Mouse (Mus musculus) adrenal gland (tissue): ENCODE data around the gene Cyb5r3.

Experiments
- intact Hi-C: fragments of 180-260 bp; cut with DNase I; formaldehyde crosslinking; loops from one replicate; pipeline ENCODE4 v1.15.1; 2025

The Cyb5r3 gene

GRCm38 (mm10) chr15:83169772-83170722 lies 2.3 kb downstream of the Cyb5r3 start:
- intact Hi-C loops = no loop called here

- intact Hi-C loops = no loop called here
These were observed 3.3 kb downstream of the Cyb5r3 start for GRCm38 (mm10) chr15:83168875-83169771.

GRCm38 (mm10) chr15:83168311-83168710 lies 4.1 kb downstream of the Cyb5r3 start:
- intact Hi-C loops = no loop called here

GRCm38 (mm10) chr15:83167550-83168065 lies 4.8 kb downstream of the Cyb5r3 start:
- intact Hi-C loops = no loop called here

GRCm38 (mm10) chr15:83167126-83167525 lies 5.3 kb downstream of the Cyb5r3 start:
- intact Hi-C loops = no loop called here

- intact Hi-C loops = no loop called here
These were observed 5.8 kb downstream of the Cyb5r3 start for GRCm38 (mm10) chr15:83166642-83167041.

GRCm38 (mm10) chr15:83165526-83166315 lies 6.7 kb downstream of the Cyb5r3 start:
- intact Hi-C loops = no loop called here

GRCm38 (mm10) chr15:83164971-83165471 lies 7.4 kb downstream of the Cyb5r3 start:
- intact Hi-C loops = no loop called here

- intact Hi-C loops = no loop called here
These were observed 9.4 kb downstream of the Cyb5r3 start for GRCm38 (mm10) chr15:83162818-83163485.

- intact Hi-C loops = no loop called here
These were observed 10.4 kb downstream of the Cyb5r3 start for GRCm38 (mm10) chr15:83162001-83162400.

GRCm38 (mm10) chr15:83161062-83161748 lies 11.2 kb downstream of the Cyb5r3 start:
- intact Hi-C loops = no loop called here

GRCm38 (mm10) chr15:83160561-83160960 lies 11.8 kb downstream of the Cyb5r3 start:
- intact Hi-C loops = no loop called here

- intact Hi-C loops = loop anchor here (5.0 kb wide), 1 partner anchor 47 kb away; no protein-coding TSS in a partner anchor
These were observed 12.6 kb downstream of the Cyb5r3 start for GRCm38 (mm10) chr15:83159823-83160222.

- intact Hi-C loops = loop anchor here (5.0 kb wide), 1 partner anchor 49 kb away; no protein-coding TSS in a partner anchor
These were observed 13.7 kb downstream of the Cyb5r3 start for GRCm38 (mm10) chr15:83158587-83159160.

GRCm38 (mm10) chr15:83157667-83158064 lies 14.7 kb downstream of the Cyb5r3 start:
- intact Hi-C loops = loop anchor here (5.0 kb wide), 1 partner anchor 50 kb away; no protein-coding TSS in a partner anchor

- intact Hi-C loops = loop anchor here (5.0 kb wide), 1 partner anchor 50 kb away; no protein-coding TSS in a partner anchor
These were observed 15.3 kb downstream of the Cyb5r3 start for GRCm38 (mm10) chr15:83156929-83157666.

- intact Hi-C loops = loop anchor here (5.0 kb wide), 1 partner anchor 51 kb away; no protein-coding TSS in a partner anchor
These were observed 16.5 kb downstream of the Cyb5r3 start for GRCm38 (mm10) chr15:83155672-83156419.
